Mouse (Mus musculus) testis, adult 2 months (tissue): ENCODE results near the gene Hs1bp3. TPM values are rescaled to one million over a fixed set of nuclear protein-coding genes. Genes with fewer than 3 reads are reported as not detected.

ENCODE experiments used
- H3K27ac ChIP-seq: fragments of 200-500 bp; 2 replicates; pipeline ENCODE4 v1.5.1; 2012; ENCODE audit warnings: low read depth, low read length; ENCODE audit not compliant: control insufficient read depth, insufficient read depth
- H3K27me3 ChIP-seq: fragments of 200-500 bp; 2 replicates; pipeline ENCODE4 v1.6.1; 2012; ENCODE audit warnings: mild to moderate bottlenecking, low read length, moderate library complexity; ENCODE audit not compliant: control insufficient read depth, insufficient read depth
- H3K36me3 ChIP-seq: fragments of 200-500 bp; 2 replicates; pipeline ENCODE4 v1.6.1; 2012; ENCODE audit warnings: mild to moderate bottlenecking, low read length; ENCODE audit not compliant: control insufficient read depth, insufficient read depth
- H3K4me1 ChIP-seq: fragments of 200-500 bp; 2 replicates; pipeline ENCODE4 v1.6.1; 2012; ENCODE audit warnings: low read length; ENCODE audit not compliant: control insufficient read depth, insufficient read depth
- H3K4me3 ChIP-seq: fragments of 200-500 bp; 2 replicates; pipeline ENCODE4 v1.5.1; 2012; ENCODE audit warnings: low read depth, mild to moderate bottlenecking, low read length, moderate library complexity, mixed read lengths; ENCODE audit not compliant: control insufficient read depth
- CTCF ChIP-seq: fragments of 200-500 bp; IDR thresholded peaks from 2 replicates; pipeline ENCODE4 v1.5.1; 2012; ENCODE audit warnings: low read depth, mild to moderate bottlenecking, inconsistent platforms, low read length, moderate library complexity; ENCODE audit not compliant: control insufficient read depth, insufficient read depth, insufficient replicate concordance
- POLR2A ChIP-seq: fragments of 200-500 bp; IDR thresholded peaks from 2 replicates; pipeline ENCODE4 v1.6.1; 2012; ENCODE audit warnings: low read depth, mild to moderate bottlenecking, inconsistent platforms, low read length, moderate library complexity; ENCODE audit not compliant: control insufficient read depth
- polyA plus RNA-seq: library from polyadenylated mRNA; depleted of rRNA; stranded (reverse); fragments of >200 nt; gene quantifications from 2 replicates; pipeline ENCODE4 v1.2.3, GENCODE M21; 2012; rRNA removed

Gene Hs1bp3
- 1.5 and 1.8 TPM in 2 replicates for polyA plus RNA-seq

DNA sequence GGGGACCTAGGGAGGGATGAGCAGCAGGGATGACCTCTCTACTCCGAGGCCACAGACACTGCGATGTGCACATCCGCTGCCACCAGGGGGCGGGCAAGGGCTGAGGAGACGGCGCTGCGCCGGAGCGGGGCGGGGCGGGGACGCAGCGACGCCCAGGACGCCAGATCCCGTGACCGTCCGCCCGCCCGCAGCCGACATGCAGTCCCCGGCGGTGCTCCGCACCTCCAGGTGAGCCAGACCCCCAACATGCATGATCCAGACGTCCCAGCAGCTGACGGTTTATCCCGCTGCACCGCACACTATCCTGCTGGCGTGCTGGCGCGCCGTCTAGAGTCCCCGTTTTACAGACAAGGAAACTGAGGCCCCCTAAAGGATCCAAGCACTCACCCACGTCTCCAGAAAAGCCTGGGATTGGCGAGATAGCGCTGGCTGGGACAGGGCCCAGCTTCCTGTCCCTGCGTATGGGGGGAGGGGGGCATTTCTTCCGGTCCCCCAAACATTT lies at the start of gene Hs1bp3:
Hs1bp3 (plus strand) TSS at position 163 of the 502 bp plus-strand sequence.
- no peak within 1 kb of the TSS for H3K27ac ChIP-seq
- no peaks in the 10 kb centered on the region for H3K36me3 ChIP-seq
- TF ChIP-seq CTCF, result peak; percentile 86
- TF ChIP-seq POLR2A, result no peak
- peak within 1 kb of the TSS; percentile 90 for H3K4me3 ChIP-seq
- no peaks in the 10 kb centered on the region for H3K4me1 ChIP-seq
- no peaks in the 10 kb centered on the region for H3K27me3 ChIP-seq

DNA sequence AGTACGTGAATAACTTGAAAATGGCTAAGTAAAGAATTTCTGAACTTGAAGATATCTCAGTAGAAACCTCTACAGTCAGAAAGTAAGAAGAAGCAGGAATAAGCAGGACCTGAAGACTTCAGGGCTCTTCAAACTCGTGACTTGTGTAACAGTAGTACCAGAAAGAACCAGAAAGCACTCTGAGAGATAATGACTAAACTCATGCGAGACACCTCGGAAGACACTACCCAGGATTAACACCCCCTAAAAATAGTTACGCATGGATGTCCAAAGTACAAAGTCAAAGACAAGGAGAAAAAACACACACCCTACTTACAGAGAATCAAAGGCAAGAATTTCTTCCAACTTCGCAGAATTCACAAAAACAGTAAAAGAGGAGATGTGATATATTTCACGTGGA lies 46.9 kb upstream of the Hs1bp3 start:
- H3K4me3 ChIP-seq, result no peak overlapping the region

DNA sequence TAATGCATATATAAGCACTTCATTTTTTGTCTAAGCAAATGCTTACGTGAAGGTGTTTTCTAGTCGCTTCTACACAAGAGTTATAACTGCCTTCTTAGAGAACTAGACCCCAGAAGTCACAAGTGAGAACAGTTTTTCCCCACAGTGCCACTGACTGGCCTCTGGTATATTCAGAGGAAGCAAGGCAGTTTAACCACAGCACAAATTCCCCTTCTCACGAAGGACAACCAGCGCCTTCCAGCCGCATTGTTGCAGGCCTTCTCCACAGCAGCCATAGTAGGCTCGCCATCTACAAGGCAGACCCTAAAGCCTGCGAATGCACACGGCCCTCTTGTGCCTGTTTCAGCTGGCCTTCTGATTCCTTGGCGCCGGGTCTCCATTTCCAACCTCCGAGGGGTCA lies 43.6 kb upstream of the Hs1bp3 start:
- TF ChIP-seq POLR2A (no peak), CTCF (no peak)
- no peak overlapping the region for H3K27ac ChIP-seq
- no peak overlapping the region for H3K4me3 ChIP-seq
- no peaks in the 10 kb centered on the region for H3K36me3 ChIP-seq
- no peaks in the 10 kb centered on the region for H3K27me3 ChIP-seq
- H3K4me1 ChIP-seq, result no peaks in the 10 kb centered on the region

More for the DNA sequence above, 46.9 kb upstream of the Hs1bp3 start:
- H3K27me3 ChIP-seq, result no peaks in the 10 kb centered on the region
- H3K27ac ChIP-seq, result no peak overlapping the region
- no peaks in the 10 kb centered on the region for H3K36me3 ChIP-seq
- no peaks in the 10 kb centered on the region for H3K4me1 ChIP-seq
- TF ChIP-seq POLR2A, result no peak

DNA sequence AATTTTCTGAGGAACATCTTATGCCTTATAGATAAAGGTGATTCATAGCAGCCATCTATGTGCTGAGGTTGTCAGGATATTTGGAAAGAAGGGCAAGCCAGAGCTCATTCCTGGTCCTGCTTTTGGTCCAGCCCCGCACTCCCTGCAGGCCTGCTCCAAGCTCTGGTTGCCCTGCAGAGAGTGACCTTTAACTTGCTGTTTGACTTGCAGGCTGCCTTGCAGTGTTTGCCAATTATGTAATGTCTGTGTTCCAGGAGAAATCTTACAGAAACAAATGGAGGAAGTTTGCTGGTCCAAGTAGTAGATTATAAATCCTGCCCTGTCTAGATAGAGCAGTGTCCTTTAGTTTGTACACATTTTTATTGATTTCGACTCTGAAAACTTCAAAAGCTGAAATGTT lies 41.8 kb upstream of the Hs1bp3 start:
- Histone ChIP-seq H3K4me3 (no peak overlapping the region), H3K36me3 (no peaks in the 10 kb centered on the region), H3K27me3 (no peaks in the 10 kb centered on the region), H3K4me1 (no peaks in the 10 kb centered on the region), H3K27ac (no peak overlapping the region)
- no peak for TF ChIP-seq CTCF
- TF ChIP-seq POLR2A, result no peak

DNA sequence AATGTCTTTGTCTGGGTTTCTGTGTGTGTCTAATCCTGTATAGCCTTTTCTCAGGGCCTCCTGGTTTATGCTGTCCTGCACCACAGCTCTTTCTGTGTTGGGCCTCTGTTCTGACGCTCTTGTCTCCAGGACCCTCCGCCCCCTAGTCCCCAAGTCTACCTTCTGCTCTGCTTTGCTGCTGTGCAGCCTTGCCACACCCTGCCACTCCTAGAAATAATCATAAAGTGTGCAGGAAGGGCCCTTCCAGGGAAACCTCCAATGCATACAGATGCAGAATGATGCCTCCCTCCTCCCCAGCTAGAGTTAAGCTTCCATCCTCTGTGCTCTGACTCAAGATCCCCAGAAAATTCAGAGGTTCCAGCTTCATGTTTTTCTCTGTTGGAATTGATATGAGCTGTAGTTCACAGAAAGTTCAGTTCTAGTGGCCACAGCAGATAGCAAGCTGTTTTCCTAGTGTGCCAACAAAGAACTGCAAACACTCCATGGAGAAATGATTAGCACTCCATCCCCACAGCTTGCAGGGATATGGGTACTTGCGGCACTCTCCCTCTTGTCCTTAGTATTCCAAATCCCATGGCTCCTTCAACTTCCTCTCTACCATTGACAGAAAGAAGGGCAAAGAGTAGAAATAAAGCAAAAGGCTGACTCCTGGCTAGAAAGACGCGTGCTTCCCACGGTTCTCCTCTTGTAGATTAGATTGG lies 39.6 kb upstream of the Hs1bp3 start:
- H3K27me3 ChIP-seq, result no peaks in the 10 kb centered on the region
- no peaks in the 10 kb centered on the region; the same call in 1 of the 2 replicates for H3K36me3 ChIP-seq
- TF ChIP-seq CTCF, result no peak
- no peak for TF ChIP-seq POLR2A
- no peak overlapping the region for H3K4me3 ChIP-seq
- H3K27ac ChIP-seq, result no peak overlapping the region
- no peaks in the 10 kb centered on the region for H3K4me1 ChIP-seq

DNA sequence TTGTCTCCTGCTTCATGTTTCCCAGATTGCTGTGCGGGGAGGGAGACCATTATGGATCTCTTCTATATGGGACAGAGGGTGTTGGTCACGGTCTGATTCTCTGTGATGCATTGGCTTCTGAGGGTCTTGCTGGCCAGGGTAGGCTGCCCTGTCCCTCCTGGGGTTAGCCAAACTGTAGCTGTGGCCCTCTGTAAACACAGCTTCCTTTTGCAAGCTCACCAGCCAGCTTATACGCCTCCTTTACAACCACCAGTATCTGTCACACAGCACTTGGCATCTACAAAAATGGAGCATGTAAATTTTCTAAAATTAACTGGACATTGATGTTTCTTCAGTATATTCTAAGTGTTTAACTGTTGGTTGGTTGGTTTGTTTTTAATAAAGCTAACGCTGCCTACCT lies 37.8 kb upstream of the Hs1bp3 start:
- Histone ChIP-seq H3K4me3 (peak overlapping the region; percentile 44), H3K27me3 (no peaks in the 10 kb centered on the region), H3K4me1 (no peaks in the 10 kb centered on the region), H3K36me3 (no peaks in the 10 kb centered on the region; the same call in 1 of the 2 replicates), H3K27ac (peak overlapping the region; percentile 57; the same call in 1 of the 2 replicates)
- TF ChIP-seq POLR2A (no peak), CTCF (no peak)

DNA sequence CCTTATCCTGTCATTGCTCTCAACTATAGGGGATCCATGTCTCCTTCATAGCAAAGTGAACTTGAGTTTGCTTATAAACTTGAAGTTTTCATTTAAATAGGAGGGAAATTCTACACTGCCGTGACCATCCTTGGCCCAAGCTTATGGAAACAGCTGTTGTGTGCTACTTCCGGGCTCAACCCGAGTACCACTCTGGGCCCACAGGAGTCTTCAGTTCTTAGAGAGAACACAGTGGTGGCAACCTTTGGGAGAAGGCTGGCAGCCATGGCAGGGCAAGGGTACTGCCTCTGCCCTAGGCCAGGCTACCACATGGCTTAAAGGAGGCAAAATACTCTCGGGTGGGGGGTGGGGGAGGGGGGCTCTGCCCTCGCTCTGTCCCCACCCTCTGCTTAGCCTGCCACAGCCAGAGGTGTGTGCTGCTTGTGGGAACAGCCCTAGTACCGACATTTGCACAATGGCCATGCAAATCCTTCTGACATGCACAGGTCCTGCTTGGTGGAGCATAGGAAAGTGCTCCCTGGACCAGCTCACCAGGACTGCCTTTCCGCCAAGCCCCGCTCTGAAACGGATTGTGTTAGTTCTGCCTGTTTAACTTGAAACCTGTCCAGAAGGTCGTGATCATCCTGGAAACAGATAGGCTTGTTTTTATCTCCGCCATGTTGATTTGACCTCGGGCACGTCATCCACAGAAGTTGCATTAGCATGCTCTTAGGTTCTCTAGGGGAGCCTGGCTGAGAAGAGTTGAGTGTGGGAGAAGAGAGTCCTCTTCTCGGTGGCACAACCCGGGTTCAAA lies 31.8 kb upstream of the Hs1bp3 start:
- Histone ChIP-seq H3K27ac (no peak overlapping the region), H3K36me3 (no peaks in the 10 kb centered on the region; the same call in 1 of the 2 replicates), H3K4me3 (no peak overlapping the region), H3K4me1 (no peaks in the 10 kb centered on the region), H3K27me3 (no peaks in the 10 kb centered on the region)
- no peak for TF ChIP-seq POLR2A
- TF ChIP-seq CTCF, result no peak

DNA sequence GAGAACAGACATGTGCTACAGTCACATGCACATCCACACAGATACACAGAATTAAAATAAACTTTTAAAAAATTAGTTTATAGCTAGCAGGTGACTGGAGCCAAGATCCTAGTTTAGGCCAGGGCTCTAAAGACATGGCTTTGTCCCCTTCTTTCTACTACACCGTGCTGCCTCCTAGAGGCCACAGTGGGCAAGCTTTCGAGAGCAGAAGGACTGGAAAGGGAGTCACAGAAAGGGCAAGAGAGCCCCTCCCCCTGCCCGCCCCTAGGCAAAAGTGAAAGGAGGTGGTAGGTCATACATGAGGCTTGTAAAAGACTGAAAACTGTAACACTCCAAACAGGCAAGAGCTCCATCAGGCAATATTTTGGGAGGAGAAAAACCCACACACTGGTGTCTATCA lies 25.3 kb upstream of the Hs1bp3 start:
- TF ChIP-seq CTCF (no peak), POLR2A (no peak)
- Histone ChIP-seq H3K27ac (no peak overlapping the region), H3K36me3 (no peaks in the 10 kb centered on the region), H3K4me1 (no peaks in the 10 kb centered on the region), H3K4me3 (no peak overlapping the region), H3K27me3 (no peaks in the 10 kb centered on the region)
